Mouse (Mus musculus) left cerebral cortex, postnatal 14 days (tissue): ENCODE results near the gene Foxo4. TPM values are rescaled to one million over a fixed set of nuclear protein-coding genes. Genes with fewer than 3 reads are reported as not detected.

Experiments
- DNase-seq, 2 experiments: peaks; one replicate each; pipeline ENCODE4 v3.0.0; 2021 to 2022; ENCODE audit warnings: low spot score in 2 of 2, mixed read lengths in 1 of 2
- intact Hi-C: fragments of 180-260 bp; cut with DNase I; formaldehyde crosslinking; loops from one replicate; pipeline ENCODE4 v1.15.1; 2025
- total RNA-seq, 2 experiments: library from RNA; stranded (reverse); gene quantifications; 2 replicates each; pipeline ENCODE4 v1.2.3; 2021

Gene Foxo4
- total RNA-seq, 2 experiments from 2014 or later, result 13.6 to 15.4 TPM

DNA sequence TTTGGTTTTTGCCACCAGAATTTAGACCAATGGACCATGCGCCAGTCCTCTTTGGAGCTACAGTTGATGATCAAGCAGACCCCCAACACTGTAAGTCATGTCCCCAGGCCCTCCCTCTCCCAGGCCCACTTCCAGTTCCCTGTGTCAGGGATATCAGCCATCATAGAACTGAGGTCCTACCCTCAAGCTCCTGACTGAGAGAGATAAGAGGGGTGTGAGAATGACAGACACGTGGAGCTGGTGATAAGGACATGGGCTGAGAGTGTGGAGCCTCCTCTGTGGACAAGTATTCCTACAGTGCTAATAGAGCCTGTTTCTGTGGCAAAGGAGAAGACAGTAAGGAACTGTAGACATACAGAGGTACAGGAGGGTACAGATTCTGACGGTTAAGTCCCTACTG, 33.2 kb downstream of the Foxo4 start:
- intact Hi-C loops, result loop anchor here (5.0 kb wide), 1 partner anchor 155 kb away; no protein-coding TSS in a partner anchor
- DNase-seq, result no peak

DNA sequence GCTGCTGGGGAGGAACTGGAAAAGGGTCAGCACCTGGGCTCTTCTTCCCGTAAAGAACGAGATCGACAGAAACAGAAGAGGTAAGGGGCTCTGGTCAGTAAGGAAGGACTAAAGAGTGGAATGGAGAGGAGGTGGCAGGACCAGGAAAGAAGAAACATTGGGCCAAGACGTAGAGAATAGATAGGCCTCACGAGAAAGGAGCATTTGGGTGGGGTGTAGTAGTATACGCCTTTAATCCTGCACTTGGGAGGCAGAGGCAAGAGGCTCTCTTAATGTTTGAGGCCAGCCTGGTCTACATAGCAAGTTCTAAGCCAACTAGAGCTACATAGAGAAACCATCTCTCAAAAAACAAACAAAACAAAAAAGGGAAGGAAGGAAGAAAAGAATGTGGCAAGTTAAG, 34.1 kb downstream of the Foxo4 start:
- DNase-seq, result no peak
- intact Hi-C loops, result loop anchor here (5.0 kb wide), 1 partner anchor 156 kb away; no protein-coding TSS in a partner anchor

DNA sequence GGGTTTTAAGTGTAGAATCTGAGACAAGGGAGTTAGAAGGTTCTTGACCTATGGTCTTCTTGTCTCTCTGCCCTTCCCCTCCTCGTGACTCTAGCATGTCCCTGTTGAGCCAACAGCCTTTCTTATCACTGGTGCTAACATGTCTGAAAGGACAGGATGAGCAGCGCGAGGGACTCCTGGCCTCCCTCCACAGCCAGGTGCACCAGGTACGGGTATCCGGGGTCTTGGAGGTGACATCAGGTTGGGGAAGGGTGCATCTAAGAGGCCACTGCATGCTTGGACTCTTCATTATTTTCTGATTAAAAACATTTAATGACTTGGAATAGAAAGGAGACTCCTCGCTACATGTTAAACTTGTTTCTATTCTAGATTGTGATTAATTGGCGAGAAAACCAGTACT, 34.7 kb downstream of the Foxo4 start:
- DNase-seq, result no peak
- intact Hi-C loops, result loop anchor here (5.0 kb wide), 1 partner anchor 157 kb away; no protein-coding TSS in a partner anchor

DNA sequence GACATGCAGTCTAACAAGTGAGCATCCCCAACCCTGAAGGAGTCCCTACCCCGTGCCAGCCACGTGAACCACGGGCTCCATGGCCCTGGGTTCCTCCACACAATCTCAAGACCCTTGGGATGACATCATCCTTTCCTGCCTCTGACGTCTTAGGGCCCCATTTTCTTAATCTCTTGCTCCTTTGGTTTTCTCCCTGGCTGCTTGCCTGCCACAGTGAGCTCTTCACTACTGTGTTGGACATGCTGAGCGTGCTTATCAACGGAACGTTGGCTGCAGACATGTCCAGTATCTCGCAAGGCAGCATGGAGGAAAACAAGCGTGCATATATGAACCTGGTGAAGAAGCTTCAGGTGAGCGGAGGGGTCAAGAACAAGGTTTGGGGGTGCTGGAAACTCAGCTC, 35.8 kb downstream of the Foxo4 start:
- intact Hi-C loops, result no loop called here
- DNase-seq, result no peak

DNA sequence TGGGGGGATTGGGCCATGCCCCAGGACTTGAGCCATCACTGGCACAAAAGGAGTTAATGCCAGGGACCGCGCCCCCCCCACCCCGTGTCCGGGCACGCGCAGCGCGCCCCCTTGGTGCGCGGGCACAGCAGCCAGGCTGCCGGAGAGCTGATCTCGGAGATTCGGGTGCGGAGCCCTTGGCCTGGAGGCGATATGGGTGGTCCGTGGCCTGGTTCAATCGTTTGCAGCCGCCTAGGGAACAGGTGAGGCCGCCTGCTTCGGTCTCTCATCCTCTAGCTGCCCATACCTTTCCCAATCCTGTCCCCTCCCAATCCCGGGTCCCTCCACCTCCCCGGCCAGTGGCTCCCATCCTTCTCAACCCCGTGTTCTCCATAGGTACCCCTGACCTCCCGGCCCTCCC, 44.7 kb downstream of the Foxo4 start, which contains the start of gene Nlgn3:
Gene Nlgn3 (plus strand): TSS at position 114 of the 400 bp plus-strand sequence.
- intact Hi-C loops, result no loop called here
- DNase-seq, result peak in 1 of 2 experiments; percentile 61

DNA sequence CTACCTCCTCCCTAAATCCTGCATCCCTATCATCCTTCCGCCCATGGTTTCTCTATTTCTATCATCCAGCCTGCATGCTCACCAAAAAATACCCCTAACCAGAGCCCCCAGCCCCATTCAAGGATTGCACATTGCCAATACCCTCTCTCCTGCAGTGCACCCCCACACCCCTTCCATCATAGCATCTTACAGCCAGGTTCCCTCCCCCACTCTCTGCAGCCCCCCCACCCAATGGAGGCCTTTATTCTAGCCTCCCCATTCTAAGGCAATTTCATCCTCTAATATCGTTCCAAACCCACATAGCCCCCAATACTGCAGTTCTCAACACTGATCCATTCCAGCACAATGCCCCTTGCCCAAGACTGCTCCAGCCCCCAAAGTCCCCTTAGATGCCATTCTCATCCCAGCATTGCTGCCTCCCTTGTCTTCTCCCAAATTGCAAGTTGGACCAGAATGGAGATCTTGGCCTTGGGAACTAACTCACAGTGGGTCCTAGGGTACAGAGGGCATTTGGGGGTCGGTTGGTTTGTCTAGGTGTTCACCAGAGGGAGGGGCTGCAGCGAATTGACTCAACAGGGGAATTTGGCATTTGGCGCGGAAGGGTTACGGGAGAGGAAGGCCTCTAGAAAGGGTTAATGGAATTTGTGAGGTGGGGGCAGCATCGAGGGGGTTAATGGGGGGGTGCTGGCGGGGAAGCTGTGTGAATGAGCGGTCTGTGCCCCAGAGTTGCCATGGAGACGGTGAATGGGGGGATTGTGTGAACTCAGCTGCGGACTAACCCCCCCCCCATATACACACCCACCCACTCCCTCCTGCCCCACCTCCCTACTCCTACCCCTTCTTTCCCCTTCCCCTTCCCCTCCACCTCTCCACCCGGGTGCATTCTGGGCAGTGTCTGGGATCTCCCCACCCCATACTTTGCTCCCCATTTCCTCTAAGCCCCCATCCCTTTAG, 45.4 kb downstream of the Foxo4 start:
- no peak for DNase-seq
- intact Hi-C loops, result no loop called here

DNA sequence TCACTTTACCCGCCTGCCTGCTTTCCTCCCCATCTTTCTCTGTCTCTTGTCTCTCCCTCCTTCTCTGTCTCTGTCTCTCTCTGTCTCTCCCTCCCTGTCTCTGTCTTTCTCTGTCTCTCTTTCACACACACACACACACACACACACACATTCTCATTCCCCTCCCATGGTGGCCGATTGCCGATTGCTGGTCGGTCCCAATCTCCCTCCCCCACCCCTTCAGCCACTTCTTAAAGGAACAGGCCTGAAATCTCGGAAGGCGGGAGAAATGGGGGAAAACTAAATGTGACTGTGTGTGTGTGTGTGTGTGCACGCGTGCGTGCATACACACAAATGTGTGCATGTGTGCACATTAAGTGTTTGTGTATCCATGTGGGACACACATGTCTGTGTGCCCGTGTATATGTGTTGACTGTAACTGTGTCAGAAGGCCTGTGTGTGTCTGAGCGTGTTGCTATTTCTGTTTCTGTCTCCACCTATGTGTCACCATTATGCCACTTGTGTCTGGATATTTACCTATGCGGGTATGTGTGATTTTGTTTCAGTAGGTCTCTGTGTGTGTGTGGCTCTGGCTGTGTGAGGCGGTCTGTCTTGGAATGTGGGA, 46.2 kb downstream of the Foxo4 start:
- intact Hi-C loops, result no loop called here
- no peak for DNase-seq

DNA sequence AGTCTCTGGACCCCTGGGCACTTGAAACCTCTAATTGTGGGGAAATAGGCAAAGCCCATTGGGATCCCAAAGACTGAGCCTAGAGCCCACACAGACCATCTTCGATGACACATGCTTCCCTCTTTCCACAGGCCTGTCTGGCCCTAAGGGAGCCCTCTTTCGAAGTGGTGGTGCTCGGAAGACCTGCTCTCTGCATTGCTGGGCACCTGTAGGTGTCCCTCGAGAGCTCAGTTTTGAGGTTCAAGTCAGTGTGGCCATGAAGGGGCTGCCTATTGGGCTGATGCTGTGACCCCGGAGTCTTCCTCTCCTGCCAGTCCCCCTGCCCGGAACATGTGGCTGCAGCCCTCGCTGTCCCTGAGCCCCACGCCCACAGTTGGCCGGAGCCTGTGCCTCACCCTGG, 47.3 kb downstream of the Foxo4 start:
- DNase-seq, result no peak
- intact Hi-C loops, result no loop called here

DNA sequence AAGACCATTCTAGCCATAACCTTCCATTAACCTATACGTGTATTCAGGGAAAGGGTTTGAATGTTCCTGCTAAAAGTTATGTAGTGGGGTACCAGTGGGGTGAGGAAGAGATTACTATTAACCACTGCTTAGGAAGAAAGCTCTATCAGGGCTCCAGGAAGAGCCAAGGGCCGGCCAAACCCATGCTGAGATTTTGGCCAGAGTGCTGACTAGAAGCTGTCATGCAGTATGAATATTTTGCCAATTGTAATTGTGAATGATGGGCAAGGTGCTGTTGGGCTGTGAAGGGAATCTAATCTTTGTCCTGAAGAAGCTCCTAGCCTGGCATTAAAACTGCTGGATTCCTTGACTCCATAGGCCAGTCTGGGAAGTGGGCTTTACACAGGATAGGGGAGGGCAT, 50.3 kb downstream of the Foxo4 start:
- intact Hi-C loops, result no loop called here
- DNase-seq, result no peak

DNA sequence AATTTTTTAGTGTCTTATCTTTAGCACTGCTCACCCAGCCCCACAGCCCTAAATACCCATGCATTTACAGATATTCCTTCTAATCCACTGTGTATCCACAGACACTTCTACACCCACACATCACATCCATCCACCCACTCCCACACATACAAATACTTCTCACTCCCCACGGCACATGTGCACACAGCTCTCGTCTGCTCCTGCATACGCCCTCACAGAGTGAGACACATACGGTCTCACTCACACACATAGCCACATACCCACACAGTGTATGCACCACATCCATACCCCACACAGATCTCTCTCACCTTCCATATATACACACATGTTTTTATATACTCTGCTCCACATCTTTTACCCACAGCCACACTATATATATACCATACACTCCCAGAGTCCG, 55.0 kb downstream of the Foxo4 start:
- no peak for DNase-seq
- intact Hi-C loops, result no loop called here

Other genes starting within 250 kb of the Foxo4 start
- under 1 TPM in 1 of 2 experiments, not detected in 1; 0.13 TPM for gene Tex11, start 194.9 kb upstream of the Foxo4 start, total RNA-seq
- gene Slc7a3, start 168.5 kb upstream of the Foxo4 start, total RNA-seq, result 10 to 100 TPM in 1 of 2 experiments, 1 to 10 TPM in 1; 8.3 to 12.2 TPM
- gene Snx12, start 32.0 kb upstream of the Foxo4 start, total RNA-seq, result 10 to 100 TPM; 61.7 to 73.7 TPM
- gene Gm614, start 9.5 kb downstream of the Foxo4 start, total RNA-seq, result not detected
- 1 to 10 TPM; 3.0 to 3.1 TPM for gene Il2rg, start 13.7 kb downstream of the Foxo4 start, total RNA-seq
- gene Gm20489, start 14.5 kb downstream of the Foxo4 start, total RNA-seq, result not detected
- 10 to 100 TPM; 21.1 to 22.7 TPM for gene Med12, start 19.5 kb downstream of the Foxo4 start, total RNA-seq
- gene Nlgn3, start 44.6 kb downstream of the Foxo4 start, total RNA-seq, result 100 to 1,000 TPM; 220 to 223 TPM
- gene Gjb1, start 121.8 kb downstream of the Foxo4 start, total RNA-seq, result 1 to 10 TPM; 1.3 to 4.7 TPM
- gene Zmym3, start 166.3 kb downstream of the Foxo4 start, total RNA-seq, result 100 to 1,000 TPM; 138 to 143 TPM
- gene Nono, start 174.8 kb downstream of the Foxo4 start, total RNA-seq, result 100 to 1,000 TPM; 130 to 140 TPM
- gene Itgb1bp2, start 194.6 kb downstream of the Foxo4 start, total RNA-seq, result under 1 TPM; 0.90 to 0.91 TPM